Mouse (Mus musculus) lung, postnatal 0 days (tissue): Measurements from ENCODE around the gene Podxl. TPM values are rescaled to one million over a fixed set of nuclear protein-coding genes. Genes with fewer than 3 reads are reported as not detected.
"Not testable (repeated sequence)": the region's sequence is repeated elsewhere in the genome, so short reads cannot be mapped to it uniquely, and the experiment has no call there.

Source experiments
- ATAC-seq: fragments of 200-750 bp; cut with Nextera tagmentation; 2 replicates; pipeline ENCODE4 v1.8.0; 2017; ENCODE audit warnings: moderate library complexity
- DNase-seq: peaks from one replicate; pipeline ENCODE4 v3.0.0-alpha.2; 2016; ENCODE audit warnings: low spot score
- H3K27ac ChIP-seq: fragments of 300-500 bp; sonication (generic); 2 replicates; pipeline ENCODE4 v1.5.1; 2014; ENCODE audit warnings: antibody characterized with exemption, mild to moderate bottlenecking, low read length, mixed read lengths
- H3K27me3 ChIP-seq: fragments of 300-500 bp; sonication (generic); replicated peaks from 2 replicates; pipeline ENCODE4 v1.6.1; 2014; ENCODE audit warnings: low read length, mixed read lengths; ENCODE audit not compliant: insufficient read depth
- H3K36me3 ChIP-seq: fragments of 300-500 bp; sonication (generic); 2 replicates; pipeline ENCODE4 v1.6.1; 2014; ENCODE audit warnings: low read length, mixed read lengths; ENCODE audit not compliant: insufficient read depth
- H3K4me1 ChIP-seq: fragments of 300-500 bp; sonication (generic); 2 replicates; pipeline ENCODE4 v1.6.1; 2014; ENCODE audit warnings: antibody characterized with exemption, low read depth, low read length, mixed read lengths; ENCODE audit not compliant: insufficient read depth
- H3K4me2 ChIP-seq: fragments of 300-500 bp; sonication (generic); replicated peaks from 2 replicates; pipeline ENCODE4 v1.6.1; 2014; ENCODE audit warnings: low read depth, mild to moderate bottlenecking, low read length, moderate library complexity, mixed read lengths
- H3K4me3 ChIP-seq: fragments of 300-500 bp; sonication (generic); 2 replicates; pipeline ENCODE4 v1.5.1; 2014; ENCODE audit warnings: low read depth, low read length
- H3K9ac ChIP-seq: fragments of 300-500 bp; sonication (generic); replicated peaks from 2 replicates; pipeline ENCODE4 v1.6.1; 2014; ENCODE audit warnings: low read depth, mild to moderate bottlenecking
- H3K9me3 ChIP-seq: fragments of 300-500 bp; sonication (generic); 2 replicates; pipeline ENCODE4 v1.6.1; 2016; ENCODE audit warnings: low read length, mixed read lengths
- CTCF ChIP-seq: IDR thresholded peaks from 2 replicates; pipeline ENCODE4 v1.5.1; 2016; ENCODE audit warnings: antibody characterized with exemption, mild to moderate bottlenecking
- EP300 ChIP-seq: IDR thresholded peaks from 2 replicates; pipeline ENCODE4 v1.6.1; 2016; ENCODE audit warnings: antibody characterized with exemption, mild to moderate bottlenecking, control low read depth
- WGBS: fragments of 180-500 bp; shearing (Covaris S2); extraction: QIAGEN DNeasy Blood & Tissue Kit; methylation state at CpG from one replicate; pipeline ENCODE4 v1.1.7; 2014; 5-methylcytosine and 5-hydroxymethylcytosine counted together
- polyA plus RNA-seq: library from polyadenylated mRNA; unstranded; fragments of >200 nt; fragmentation: Nextera tagmentation; extraction: Ambion mirVana; gene quantifications from 2 replicates; pipeline ENCODE4 v1.2.1, GENCODE M21; 2015

The Podxl gene
- polyA plus RNA-seq, 1 experiment from 2014 or later: 56.8 TPM

DNA sequence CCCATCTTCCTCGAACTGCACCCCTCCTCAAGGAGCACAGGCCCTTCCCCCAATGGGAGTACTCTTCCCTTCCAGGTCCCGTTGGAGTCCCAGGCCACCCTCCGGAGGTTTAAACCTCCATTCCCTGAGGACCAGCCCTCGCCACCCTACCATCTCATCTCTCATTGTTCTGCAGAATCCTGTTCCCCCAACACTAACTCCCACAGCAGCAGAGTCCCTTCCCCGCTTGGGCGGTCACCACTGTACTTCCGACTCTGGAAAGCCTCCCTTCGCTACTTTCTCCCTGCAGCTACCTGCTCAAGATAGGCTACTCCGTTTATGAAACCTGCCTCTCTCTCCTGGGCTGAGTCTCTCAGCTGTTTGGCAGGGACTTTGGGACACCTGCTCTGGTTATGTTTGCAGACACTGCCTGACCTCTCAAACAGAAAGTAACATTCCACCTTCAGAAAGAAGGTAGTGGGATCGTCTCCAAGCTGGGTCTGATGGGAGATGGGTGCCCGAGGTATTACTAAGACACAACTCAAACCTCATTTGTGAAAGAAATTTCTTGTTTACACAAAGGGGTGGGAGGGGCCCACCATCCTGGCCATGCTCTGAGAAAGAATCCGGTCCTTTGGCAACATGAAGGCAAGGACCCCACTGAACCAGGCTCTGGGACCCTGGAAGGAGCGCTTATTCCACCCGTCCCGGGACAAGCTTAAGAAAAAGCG is 1.3 kb downstream of the Podxl start:
- peak; percentile 29 for DNase-seq
- H3K27ac ChIP-seq: peak overlapping the region; percentile 72
- H3K9ac ChIP-seq: peak overlapping the region; percentile 74
- H3K4me2 ChIP-seq: peak overlapping the region; percentile 82
- 5% methylated on average over 16 of the region's 16 CpGs for WGBS
- TF ChIP-seq CTCF: no peak
- no peaks in the 10 kb centered on the region for H3K36me3 ChIP-seq
- no peaks in the 10 kb centered on the region; the same call in 1 of the 2 replicates for H3K4me1 ChIP-seq
- peak overlapping the region; percentile 55 for H3K4me3 ChIP-seq
- ATAC-seq: no peak
- 0 out of 2 replicates have a peak, but pooled peaks cover 4% of the 10 kb centered on the region for H3K27me3 ChIP-seq
- H3K9me3 ChIP-seq: no peaks in the 10 kb centered on the region

GRCm38 (mm10) chr6:31561948-31562347 is 1.8 kb downstream of the Podxl start:
- DNase-seq, ATAC-seq, H3K36me3 ChIP-seq, H3K27me3 ChIP-seq, H3K9me3 ChIP-seq, H3K4me1 ChIP-seq: not testable (repeated sequence)
- peak overlapping the region; percentile 72 for H3K27ac ChIP-seq
- H3K9ac ChIP-seq: peak overlapping the region; percentile 74; the same call in 1 of the 2 replicates
- peak overlapping the region; percentile 82 for H3K4me2 ChIP-seq
- peak overlapping the region; percentile 55 for H3K4me3 ChIP-seq
- WGBS: 29% methylated on average over 3 of the region's 3 CpGs

GRCm38 (mm10) chr6:31560138-31560959 is 3.4 kb downstream of the Podxl start:
- 0 out of 2 replicates have a peak overlapping the region, but pooled peaks have one; percentile 47 for H3K27ac ChIP-seq
- TF ChIP-seq EP300: peak; percentile 22; the same call in 1 of the 2 replicates
- 0 out of 2 replicates have a peak, but pooled peaks have one; percentile 2 for TF ChIP-seq CTCF
- H3K4me2 ChIP-seq: peak overlapping the region; percentile 82
- no peaks in the 10 kb centered on the region; the same call in 1 of the 2 replicates for H3K4me1 ChIP-seq
- H3K9ac ChIP-seq: no peak overlapping the region
- 23% methylated on average over 13 of the region's 13 CpGs for WGBS
- H3K4me3 ChIP-seq: peak overlapping the region; percentile 55; the same call in 1 of the 2 replicates
- 0 out of 2 replicates have a peak, but pooled peaks cover 4% of the 10 kb centered on the region for H3K27me3 ChIP-seq
- DNase-seq (peak; percentile 45), ATAC-seq (peak; percentile 34)
- H3K36me3 ChIP-seq: no peaks in the 10 kb centered on the region
- H3K9me3 ChIP-seq: no peaks in the 10 kb centered on the region

DNA sequence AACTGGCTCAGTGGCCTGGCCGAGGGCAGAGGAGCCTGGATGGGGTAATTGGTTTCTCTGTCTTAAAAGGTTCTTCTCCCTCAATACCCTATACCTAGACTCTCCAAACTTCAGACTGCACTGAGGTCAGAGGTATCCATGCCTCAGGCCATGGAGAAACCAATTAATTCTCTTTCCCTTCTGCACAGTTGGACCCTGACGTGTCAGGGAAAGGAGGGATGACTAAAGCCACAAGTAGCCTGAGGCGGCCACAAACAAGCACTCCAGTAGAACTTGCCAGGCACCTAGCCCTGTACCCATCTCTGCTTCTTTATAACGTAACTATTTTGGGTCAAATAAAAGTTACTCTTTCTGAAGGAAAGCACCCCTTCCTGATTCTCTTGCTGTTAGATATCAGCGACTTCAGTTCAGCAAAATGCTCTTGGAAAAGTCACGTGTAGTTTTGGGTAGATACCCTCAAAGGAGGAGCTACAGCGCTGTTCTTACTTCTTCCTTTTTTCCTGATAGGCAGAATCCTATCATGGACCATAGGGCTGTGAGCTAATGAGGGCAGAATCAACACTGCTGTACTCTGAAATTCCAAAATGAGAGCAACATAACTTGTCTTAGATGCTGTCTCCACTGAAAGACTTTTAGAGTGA is 7.2 kb downstream of the Podxl start:
- ATAC-seq (no peak), DNase-seq (no peak)
- WGBS: 83% methylated on average over 7 of the region's 7 CpGs
- Histone ChIP-seq H3K4me1 (no peaks in the 10 kb centered on the region; the same call in 1 of the 2 replicates), H3K4me3 (no peak overlapping the region), H3K4me2 (no peak overlapping the region), H3K36me3 (no peaks in the 10 kb centered on the region), H3K9me3 (no peaks in the 10 kb centered on the region), H3K27ac (no peak overlapping the region), H3K27me3 (no peaks in the 10 kb centered on the region), H3K9ac (no peak overlapping the region)
- no peak for TF ChIP-seq CTCF
- TF ChIP-seq EP300: no peak

DNA sequence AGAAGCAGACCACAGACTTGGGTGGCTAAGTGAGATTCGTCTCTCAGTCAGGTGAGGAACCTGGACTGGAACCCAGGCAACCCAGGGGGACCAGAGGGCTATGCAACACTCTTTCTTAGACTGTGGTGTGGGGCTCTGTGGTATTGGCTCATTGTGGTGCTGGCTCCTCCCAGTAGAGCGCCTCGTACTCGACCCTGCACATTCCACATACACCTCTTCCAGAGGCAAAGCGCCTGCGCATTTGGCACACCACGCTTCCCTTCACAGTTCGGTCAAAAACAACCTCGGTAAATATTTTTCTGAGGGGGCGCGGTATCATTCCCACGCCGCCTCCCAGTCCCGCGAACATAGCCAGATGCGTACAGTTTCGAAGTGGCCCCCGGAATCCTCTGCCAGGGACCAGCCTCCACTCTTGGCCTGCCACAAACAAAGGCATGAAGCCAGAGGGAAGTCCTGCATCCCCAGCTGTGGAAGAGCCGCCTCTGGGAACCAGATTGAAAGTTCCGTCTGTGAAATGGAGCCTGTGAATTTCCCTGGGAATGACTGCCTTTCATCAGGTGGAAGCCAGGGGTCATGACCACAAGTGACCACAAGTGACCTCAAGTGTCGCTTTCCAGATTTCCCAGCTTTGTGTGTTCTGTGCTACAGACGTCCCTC is 12.8 kb downstream of the Podxl start:
- WGBS: 38% methylated on average over 22 of the region's 22 CpGs
- 0 out of 2 replicates have a peak overlapping the region, but pooled peaks have one; percentile 23 for H3K27ac ChIP-seq
- DNase-seq (peak; percentile 49), ATAC-seq (peak; percentile 29)
- TF ChIP-seq CTCF: no peak; the same call in 1 of the 2 replicates
- no peak for TF ChIP-seq EP300
- peaks cover 9% of the 10 kb centered on the region; the same call in 1 of the 2 replicates for H3K4me1 ChIP-seq
- H3K9ac ChIP-seq: no peak overlapping the region
- no peaks in the 10 kb centered on the region for H3K36me3 ChIP-seq
- no peaks in the 10 kb centered on the region for H3K27me3 ChIP-seq
- no peaks in the 10 kb centered on the region for H3K9me3 ChIP-seq
- no peak overlapping the region for H3K4me3 ChIP-seq
- no peak overlapping the region for H3K4me2 ChIP-seq
